Mouse (Mus musculus) hindbrain, embryonic 13.5 days (tissue): ENCODE results near the gene Jph3. TPM values are rescaled to one million over a fixed set of nuclear protein-coding genes. Genes with fewer than 3 reads are reported as not detected.
A peak's percentile ranks its signal among the peaks of the same experiment; 100 is the strongest.

Experiments
- ATAC-seq: fragments of 200-750 bp; cut with Nextera tagmentation; 2 replicates; pipeline ENCODE4 v1.8.0; 2017; ENCODE audit warnings: moderate TSS enrichment; ENCODE audit not compliant: low FRiP score
- H3K27ac ChIP-seq: fragments of 300-500 bp; sonication (generic); 2 replicates; pipeline ENCODE4 v1.5.1; 2015; ENCODE audit warnings: inconsistent platforms, mild to moderate bottlenecking, moderate library complexity
- H3K27me3 ChIP-seq: fragments of 300-500 bp; sonication (generic); 2 replicates; pipeline ENCODE4 v1.6.1; 2015; ENCODE audit warnings: mild to moderate bottlenecking, inconsistent platforms
- H3K36me3 ChIP-seq: fragments of 300-500 bp; sonication (generic); 2 replicates; pipeline ENCODE4 v1.6.1; 2015; ENCODE audit warnings: mild to moderate bottlenecking, inconsistent platforms
- H3K4me1 ChIP-seq: fragments of 300-500 bp; sonication (generic); replicated peaks from 2 replicates; pipeline ENCODE4 v1.6.1; 2015; ENCODE audit warnings: inconsistent platforms
- H3K4me2 ChIP-seq: fragments of 300-500 bp; sonication (generic); 2 replicates; pipeline ENCODE4 v1.6.1; 2015; ENCODE audit warnings: inconsistent platforms, mild to moderate bottlenecking, moderate library complexity
- H3K4me3 ChIP-seq: fragments of 300-500 bp; sonication (generic); 2 replicates; pipeline ENCODE4 v1.5.1; 2015; ENCODE audit warnings: mild to moderate bottlenecking, inconsistent platforms
- H3K9ac ChIP-seq: fragments of 300-500 bp; sonication (generic); 2 replicates; pipeline ENCODE4 v1.6.1; 2015; ENCODE audit warnings: mild to moderate bottlenecking, inconsistent platforms
- H3K9me3 ChIP-seq: fragments of 300-500 bp; sonication (generic); 2 replicates; pipeline ENCODE4 v1.6.1; 2016; ENCODE audit warnings: inconsistent platforms
- WGBS: fragments of 180-500 bp; shearing (Covaris S2); methylation state at CpG from one replicate; pipeline ENCODE4 v1.1.7; 2015; 5-methylcytosine and 5-hydroxymethylcytosine counted together
- polyA plus RNA-seq: library from polyadenylated mRNA; unstranded; fragments of >200 nt; fragmentation: Nextera tagmentation; extraction: Ambion mirVana; gene quantifications from 2 replicates; pipeline ENCODE4 v1.2.1, GENCODE M21; 2015

The Jph3 gene
- polyA plus RNA-seq, 1 experiment from 2014 or later, result 87.0 TPM

DNA sequence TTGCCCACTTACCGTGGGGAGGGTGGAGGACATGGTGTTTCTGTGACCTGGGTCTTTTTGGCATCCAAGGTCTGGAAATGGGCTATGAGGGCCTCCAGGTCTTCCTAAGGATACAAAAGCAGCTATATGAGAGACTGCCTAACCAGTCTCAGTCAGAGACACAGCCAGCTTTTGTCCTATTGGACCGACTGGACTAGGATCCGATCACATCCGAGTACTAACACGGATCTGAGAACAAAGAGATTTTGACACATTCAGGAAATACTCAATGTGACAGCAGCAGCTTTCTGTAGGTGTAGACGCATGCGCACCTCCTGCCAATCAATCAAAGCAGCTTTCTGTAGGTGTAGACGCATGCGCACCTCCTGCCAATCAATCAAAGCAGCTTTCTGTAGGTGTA, 92.3 kb downstream of the Jph3 start:
- Histone ChIP-seq H3K4me2 (no peak overlapping the region), H3K36me3 (peaks cover 39% of the 10 kb centered on the region), H3K4me3 (no peak overlapping the region), H3K9me3 (no peaks in the 10 kb centered on the region), H3K27me3 (no peaks in the 10 kb centered on the region), H3K4me1 (no peaks in the 10 kb centered on the region), H3K9ac (no peak overlapping the region), H3K27ac (no peak overlapping the region)
- WGBS, result 86% methylated on average over 9 of the region's 9 CpGs
- no peak for ATAC-seq

DNA sequence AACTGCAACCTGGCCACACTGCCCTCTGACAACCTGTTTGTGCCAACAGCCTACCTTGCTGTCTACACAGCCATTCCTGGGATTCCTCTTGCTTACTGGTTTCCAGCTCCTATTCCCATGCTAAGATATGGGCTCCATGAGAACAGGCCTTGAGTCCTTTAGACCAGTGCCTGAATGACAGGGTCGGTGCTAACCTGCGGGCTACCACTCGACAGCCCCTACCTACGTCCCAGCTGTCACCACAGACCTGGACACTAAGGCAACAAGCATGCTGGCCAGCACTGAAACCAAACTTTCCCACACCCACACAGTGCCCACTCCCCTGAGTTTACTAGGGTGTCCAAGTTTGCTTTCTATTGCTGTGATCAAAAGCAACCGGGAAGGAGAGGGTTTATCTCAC, 98.3 kb downstream of the Jph3 start:
- no peaks in the 10 kb centered on the region for H3K27me3 ChIP-seq
- peak overlapping the region; percentile 89; the same call in 1 of the 2 replicates for H3K4me3 ChIP-seq
- H3K9ac ChIP-seq, result no peak overlapping the region
- ATAC-seq, result no peak
- H3K4me1 ChIP-seq, result peaks cover 18% of the 10 kb centered on the region
- H3K36me3 ChIP-seq, result no peaks in the 10 kb centered on the region
- H3K27ac ChIP-seq, result no peak overlapping the region
- 96% methylated on average over 5 of the region's 5 CpGs for WGBS
- H3K4me2 ChIP-seq, result peak overlapping the region; percentile 98
- no peaks in the 10 kb centered on the region for H3K9me3 ChIP-seq

DNA sequence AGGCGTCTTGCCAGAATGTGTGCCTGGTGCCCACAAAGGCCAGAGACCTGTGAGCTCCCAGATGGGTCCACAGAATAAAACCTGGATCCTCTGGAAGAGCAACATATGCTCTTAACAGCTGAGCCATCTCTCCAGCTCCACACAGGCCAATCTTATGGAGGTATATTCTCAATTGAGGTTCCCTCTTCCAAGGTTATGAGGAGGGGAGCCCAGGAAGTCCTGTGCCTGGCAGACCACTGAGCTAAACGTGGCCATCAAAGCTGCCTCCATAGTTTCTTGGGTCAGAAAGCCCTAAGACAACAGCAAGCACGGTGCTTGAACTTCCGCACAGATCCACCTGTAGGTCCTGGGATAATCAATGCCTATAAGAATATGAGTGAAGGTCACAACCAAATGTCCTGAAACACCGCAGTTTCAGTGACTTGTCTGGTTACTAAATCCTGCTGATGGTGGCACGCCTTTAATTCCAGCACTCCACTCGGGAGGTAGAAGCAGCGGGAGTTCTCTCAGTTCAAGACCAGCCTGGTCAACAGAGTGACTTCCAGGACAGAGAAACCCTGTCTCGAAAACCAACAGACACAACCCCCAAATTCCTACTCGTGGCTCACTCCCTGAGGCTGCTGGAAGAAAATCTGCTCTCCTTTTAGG, 99.1 kb downstream of the Jph3 start:
- 33% methylated on average over 10 of the region's 10 CpGs for WGBS
- H3K9ac ChIP-seq, result peak overlapping the region; percentile 91
- ATAC-seq, result no peak
- peak overlapping the region; percentile 85; the same call in 1 of the 2 replicates for H3K27ac ChIP-seq
- no peaks in the 10 kb centered on the region for H3K9me3 ChIP-seq
- peak overlapping the region; percentile 89 for H3K4me3 ChIP-seq
- peak overlapping the region; percentile 98 for H3K4me2 ChIP-seq
- H3K4me1 ChIP-seq, result peaks cover 18% of the 10 kb centered on the region
- H3K27me3 ChIP-seq, result no peaks in the 10 kb centered on the region
- no peaks in the 10 kb centered on the region for H3K36me3 ChIP-seq

- Histone ChIP-seq H3K9me3 (no peaks in the 10 kb centered on the region), H3K4me1 (peaks cover 18% of the 10 kb centered on the region), H3K36me3 (no peaks in the 10 kb centered on the region), H3K9ac (peak within 1 kb of the TSS; percentile 91), H3K27me3 (no peaks in the 10 kb centered on the region), H3K27ac (peak within 1 kb of the TSS; percentile 85), H3K4me3 (peak within 1 kb of the TSS; percentile 89), H3K4me2 (peak within 1 kb of the TSS; percentile 98)
- WGBS, result under 1% methylated on average over 68 of the region's 68 CpGs
- ATAC-seq, result peak; percentile 99
Measured at GRCm38 (mm10) chr8:121829048-121829776, 99.8 kb downstream of the Jph3 start, which contains the start of gene Klhdc4. Gene Klhdc4 (minus strand): TSS chr8:121829569.

GRCm38 (mm10) chr8:121829777-121830362, 100.4 kb downstream of the Jph3 start:
- Histone ChIP-seq H3K4me1 (peaks cover 18% of the 10 kb centered on the region), H3K36me3 (no peaks in the 10 kb centered on the region), H3K9me3 (no peaks in the 10 kb centered on the region), H3K4me3 (peak overlapping the region; percentile 89), H3K27me3 (no peaks in the 10 kb centered on the region), H3K9ac (peak overlapping the region; percentile 91), H3K27ac (peak overlapping the region; percentile 85), H3K4me2 (peak overlapping the region; percentile 98)
- WGBS, result 20% methylated on average over 18 of the region's 18 CpGs
- peak; percentile 85 for ATAC-seq

DNA sequence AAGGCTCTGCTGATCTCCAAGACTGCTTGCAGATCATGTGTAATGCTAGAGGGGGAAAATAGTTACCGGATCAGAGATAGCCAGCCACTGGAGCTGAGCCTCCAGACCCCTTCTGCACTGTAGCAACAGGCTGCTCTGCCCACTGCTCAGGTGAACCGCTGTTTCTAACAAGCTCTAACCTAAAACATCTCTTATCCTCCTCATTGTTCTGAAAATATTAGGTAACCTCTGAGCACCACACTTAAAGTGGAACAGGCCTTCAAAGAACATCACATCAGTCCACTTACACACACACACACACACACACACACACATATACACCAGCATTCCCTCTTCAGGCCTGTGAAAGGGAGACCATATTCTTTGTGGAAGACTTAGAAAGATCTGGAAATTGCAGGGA, 102.6 kb downstream of the Jph3 start:
- WGBS, result 69% methylated on average over 2 of the region's 2 CpGs
- Histone ChIP-seq H3K36me3 (no peaks in the 10 kb centered on the region), H3K4me2 (no peak overlapping the region)

GRCm38 (mm10) chr8:121832503-121832902, 103.1 kb downstream of the Jph3 start:
- no peak overlapping the region for H3K4me2 ChIP-seq
- no peak overlapping the region for H3K9ac ChIP-seq
- H3K4me1 ChIP-seq, result peaks cover 18% of the 10 kb centered on the region
- no peaks in the 10 kb centered on the region for H3K9me3 ChIP-seq
- ATAC-seq, result no peak
- H3K27ac ChIP-seq, result 0 out of 2 replicates have a peak overlapping the region, but pooled peaks have one; percentile 8
- H3K36me3 ChIP-seq, result no peaks in the 10 kb centered on the region
- no peaks in the 10 kb centered on the region for H3K27me3 ChIP-seq
- 21% methylated on average over 6 of the region's 6 CpGs for WGBS
- no peak overlapping the region for H3K4me3 ChIP-seq

More for the DNA sequence above, 102.6 kb downstream of the Jph3 start:
- no peak overlapping the region for H3K9ac ChIP-seq
- H3K9me3 ChIP-seq, result no peaks in the 10 kb centered on the region
- no peak for ATAC-seq
- peaks cover 18% of the 10 kb centered on the region for H3K4me1 ChIP-seq
- no peaks in the 10 kb centered on the region for H3K27me3 ChIP-seq
- 0 out of 2 replicates have a peak overlapping the region, but pooled peaks have one; percentile 8 for H3K27ac ChIP-seq
- no peak overlapping the region for H3K4me3 ChIP-seq

- no peaks in the 10 kb centered on the region for H3K36me3 ChIP-seq
- H3K9ac ChIP-seq, result no peak overlapping the region
- H3K4me2 ChIP-seq, result no peak overlapping the region
- no peaks in the 10 kb centered on the region for H3K9me3 ChIP-seq
- no peaks in the 10 kb centered on the region for H3K27me3 ChIP-seq
- no peak overlapping the region for H3K27ac ChIP-seq
- H3K4me1 ChIP-seq, result no peaks in the 10 kb centered on the region
- 55% methylated on average over 8 of the region's 8 CpGs for WGBS
- H3K4me3 ChIP-seq, result no peak overlapping the region
- ATAC-seq, result no peak
Measured at GRCm38 (mm10) chr8:121841242-121841641, 111.8 kb downstream of the Jph3 start.

GRCm38 (mm10) chr8:121842064-121842955, 112.9 kb downstream of the Jph3 start:
- no peaks in the 10 kb centered on the region for H3K27me3 ChIP-seq
- 91% methylated on average over 8 of the region's 8 CpGs for WGBS
- no peak for ATAC-seq
- H3K4me2 ChIP-seq, result no peak overlapping the region
- H3K9ac ChIP-seq, result no peak overlapping the region
- no peak overlapping the region for H3K4me3 ChIP-seq
- H3K9me3 ChIP-seq, result no peaks in the 10 kb centered on the region
- no peaks in the 10 kb centered on the region for H3K36me3 ChIP-seq
- no peaks in the 10 kb centered on the region for H3K4me1 ChIP-seq
- H3K27ac ChIP-seq, result no peak overlapping the region

GRCm38 (mm10) chr8:121843184-121843733, 113.8 kb downstream of the Jph3 start:
- H3K27ac ChIP-seq, result no peak overlapping the region
- no peaks in the 10 kb centered on the region for H3K27me3 ChIP-seq
- WGBS, result 86% methylated on average over 3 of the region's 3 CpGs
- no peaks in the 10 kb centered on the region for H3K36me3 ChIP-seq
- no peak overlapping the region for H3K9ac ChIP-seq
- H3K4me1 ChIP-seq, result no peaks in the 10 kb centered on the region
- H3K9me3 ChIP-seq, result no peaks in the 10 kb centered on the region
- no peak overlapping the region for H3K4me3 ChIP-seq
- H3K4me2 ChIP-seq, result no peak overlapping the region
- no peak for ATAC-seq
